Mouse (Mus musculus): ENCODE results near the gene Atp11c.

DNA sequence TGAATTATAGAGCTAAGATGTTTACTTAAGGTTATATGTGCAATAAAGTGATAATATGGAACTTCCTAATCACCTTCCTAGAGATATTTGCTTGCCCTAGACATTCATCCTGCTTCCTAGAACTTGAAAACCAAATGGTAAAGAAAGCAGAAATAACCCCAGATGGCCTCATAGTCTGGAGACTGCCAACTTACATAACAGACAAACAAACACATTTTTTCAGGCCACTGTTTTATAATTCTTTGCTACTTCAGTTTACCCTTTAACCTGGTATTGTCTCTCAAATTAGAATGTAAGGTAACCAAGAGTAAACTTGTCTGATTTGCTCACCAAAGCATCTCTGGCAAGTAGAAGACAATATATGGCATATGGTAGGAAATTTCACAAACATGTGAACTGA, 212.1 kb downstream of the Atp11c start:
- no peak for TF ChIP-seq CTCF (conservative IDR thresholded peaks at IDR 0.05; ENCODE audit: low read length)
- no peak for TF ChIP-seq NANOG (IDR thresholded peaks at IDR 0.05; ENCODE audit: borderline replicate concordance, low read length)

Measured in E14TG2a.4 (cell line).